ENCODE assay signal across 8 mouse cellular contexts in the genomic region with DNA sequence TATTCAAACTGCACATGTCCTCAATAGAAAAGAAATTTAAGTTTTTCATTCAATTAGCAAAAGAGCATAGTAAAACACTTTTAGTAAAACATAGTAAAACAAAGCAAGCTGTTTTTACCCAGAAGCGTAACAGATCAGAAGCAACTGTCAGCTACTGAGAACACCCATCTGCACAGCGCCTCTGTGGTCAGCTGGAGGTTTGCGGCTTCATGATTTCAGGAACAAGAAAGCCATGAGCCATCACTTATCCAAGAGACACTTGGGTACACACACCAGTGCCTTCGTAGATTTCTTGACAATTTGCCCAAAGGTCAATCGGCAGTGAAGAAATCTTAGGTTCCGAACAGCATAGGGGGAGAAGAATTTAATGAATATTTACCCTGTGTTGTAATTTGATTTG.
DNase-seq lines count a peak whose midpoint lies in the region; ATAC-seq and TF ChIP-seq lines count a peak whose summit lies in the region.

No protein-coding gene starts in this region.

- TF ChIP-seq CTCF in brain, embryonic 14.5 days (IDR thresholded peaks at IDR 0.05; ENCODE audit: borderline replicate concordance, extremely low read depth, insufficient read depth, insufficient read length), result peak; percentile 41; the same call in 1 of the 2 replicates

- ATAC-seq in activated CD4-positive, CD25-positive, alpha-beta regulatory T cell, adult 4 months, result no peak

- peak; percentile 19 to 30 for DNase-seq in cerebellum, postnatal 14 days
- DNase-seq in cerebellum, adult 8-10 months, result no peak
- peak; percentile 38 for DNase-seq in layer of hippocampus, adult 9-10 months (ENCODE audit: low spot score)
- no peak for DNase-seq in layer of hippocampus, adult 18-20 months (ENCODE audit: low spot score in 2 of 2)
- DNase-seq in brain, embryonic 14.5 days (ENCODE audit: low read depth), result peak; percentile 33
- peak; percentile 36 to 49 for DNase-seq in lung, postnatal 4 days
- no peak for DNase-seq in ovary, postnatal 36 days (ENCODE audit: low spot score)

- TF ChIP-seq POLR2A in brain, embryonic 14.5 days (IDR thresholded peaks at IDR 0.05; ENCODE audit: borderline replicate concordance, extremely low read depth, insufficient read depth, insufficient read length, poor library complexity, severe bottlenecking), result no peak

Comparison
In these comparisons a context has a peak if more than half of its experiments do, and no peak if none do; other contexts are left out.
1. DNase-seq: peak in cerebellum, postnatal 14 days (2 of 2), layer of hippocampus, adult 9-10 months (single experiment), brain, embryonic 14.5 days (single experiment) and lung, postnatal 4 days (2 of 2); none in cerebellum, adult 8-10 months (single experiment), layer of hippocampus, adult 18-20 months (0 of 2) and ovary, postnatal 36 days (single experiment).